Comparison of ENCODE assay signal across 8 mouse cellular contexts in genomic region chr15:84315276-84316046, GRCm38 (mm10). TPM values are rescaled to one million over a fixed set of nuclear protein-coding genes. Genes with fewer than 3 reads are reported as not detected.
DNase-seq lines count a peak whose midpoint lies in the region; ATAC-seq lines count a peak whose summit lies in the region.

No protein-coding gene starts in this region.

- H3K9me3 ChIP-seq in heart, embryonic 12.5 days (replicated peaks): 0 out of 2 replicates have a peak, but pooled peaks cover 5% of the 10 kb centered on the region
- no peaks in the 10 kb centered on the region for H3K9me3 ChIP-seq in intestine, embryonic 16.5 days (ENCODE audit: control insufficient read depth, low read length)

- DNase-seq in heart, adult 11 months: peak; percentile 94
- peak; percentile 59 for DNase-seq in 416B (ENCODE audit: low read depth)
- no peak for DNase-seq in frontal cortex, postnatal 14 days (ENCODE audit: low spot score in 2 of 2)
- DNase-seq in ovary, postnatal 36 days (ENCODE audit: low spot score): no peak
- no peak for DNase-seq in cerebellum, postnatal 36 days

- no peak for ATAC-seq in heart, embryonic 12.5 days (ENCODE audit: insufficient number of reproducible peaks, low FRiP score)
- peak; percentile 34; the same call in 1 of the 2 replicates for ATAC-seq in intestine, embryonic 16.5 days

- no peaks in the 10 kb centered on the region for H3K27me3 ChIP-seq in heart, embryonic 12.5 days (replicated peaks)
- no peaks in the 10 kb centered on the region for H3K27me3 ChIP-seq in intestine, embryonic 16.5 days (replicated peaks; ENCODE audit: control insufficient read depth, insufficient read depth, low read length)

- no peak overlapping the region for H3K4me2 ChIP-seq in heart, embryonic 12.5 days
- no peak overlapping the region for H3K4me2 ChIP-seq in intestine, embryonic 16.5 days (ENCODE audit: low read depth, low read length)

- no peaks in the 10 kb centered on the region for H3K79me2 ChIP-seq in macrophage (ENCODE audit: inconsistent target)

- H3K9ac ChIP-seq in heart, embryonic 12.5 days: no peak overlapping the region
- H3K9ac ChIP-seq in intestine, embryonic 16.5 days (ENCODE audit: low read depth, low read length): no peak overlapping the region

- WGBS in heart, embryonic 12.5 days: 62% methylated on average over 15 of the region's 15 CpGs
- WGBS in intestine, embryonic 16.5 days: 38% methylated on average over 15 of the region's 15 CpGs
- WGBS in macrophage (ENCODE audit: missing documents): 18% methylated on average over 11 of the region's 15 CpGs

- H3K27ac ChIP-seq in heart, embryonic 12.5 days (ENCODE audit: poor library complexity, severe bottlenecking): no peak overlapping the region
- H3K27ac ChIP-seq in intestine, embryonic 16.5 days (ENCODE audit: low read length): no peak overlapping the region
- peak overlapping the region; percentile 86 for H3K27ac ChIP-seq in macrophage

- H3K4me3 ChIP-seq in heart, embryonic 12.5 days: no peak overlapping the region
- H3K4me3 ChIP-seq in intestine, embryonic 16.5 days (ENCODE audit: low read length): no peak overlapping the region
- H3K4me3 ChIP-seq in macrophage (ENCODE audit: inconsistent target): no peak overlapping the region

- H3K4me1 ChIP-seq in heart, embryonic 12.5 days (replicated peaks): peaks cover 44% of the 10 kb centered on the region
- H3K4me1 ChIP-seq in intestine, embryonic 16.5 days (ENCODE audit: control insufficient read depth, insufficient read depth, low read length): peaks cover 32% of the 10 kb centered on the region

- H3K36me3 ChIP-seq in heart, embryonic 12.5 days: no peaks in the 10 kb centered on the region
- no peaks in the 10 kb centered on the region for H3K36me3 ChIP-seq in intestine, embryonic 16.5 days (ENCODE audit: control insufficient read depth, insufficient read depth, low read length)
- no peaks in the 10 kb centered on the region for H3K36me3 ChIP-seq in macrophage (ENCODE audit: inconsistent target)

RNA-seq across cellular contexts. Expression of gene Parvg, which starts 8.4 kb away (rescaled TPM):
- polyA plus RNA-seq in heart, embryonic 12.5 days (2016; fragmentation: Nextera tagmentation; extraction: Ambion mirVana): 0.92 and 1.4 TPM in 2 replicates
- polyA plus RNA-seq in intestine, embryonic 16.5 days (2015; fragmentation: Nextera tagmentation; extraction: Ambion mirVana): 3.1 and 3.2 TPM in 2 replicates
- total RNA-seq in macrophage (2018; cell fraction: chromatin; rRNA removed): 100 to 1,000 TPM in 3 of 26 experiments, 10 to 100 TPM in 23; 12.5 to 120 (median 49.7) TPM
- total RNA-seq in macrophage (2018; cell fraction: cytosol; rRNA removed): 10 to 100 TPM; 40.5 to 86.9 (median 62.3) TPM
- total RNA-seq in macrophage (2018; cell fraction: nucleus; rRNA removed): 10 to 100 TPM; 15.2 to 83.3 (median 47.6) TPM
- polyA plus RNA-seq in macrophage (2018): 52.4 to 63.9 TPM (median 59.6 TPM) in 3 replicates

Comparison
In these comparisons a context has a peak if more than half of its experiments do, and no peak if none do; other contexts are left out.
1. DNase-seq: peak in heart, adult 11 months (single experiment) and 416B (single experiment); none in frontal cortex, postnatal 14 days (0 of 2), ovary, postnatal 36 days (single experiment) and cerebellum, postnatal 36 days (0 of 2).
2. RNA of gene Parvg, which starts 8.4 kb away (polyA plus RNA-seq): 52.4 to 63.9 TPM in macrophage; 3.1 to 3.2 TPM in intestine, embryonic 16.5 days and 0.92 to 1.4 TPM in heart, embryonic 12.5 days; every median in the first group is over 10 times any median in the second.